Mouse (Mus musculus) heart, embryonic 11.5 days (tissue): ENCODE measurements around the gene Apip. TPM values are rescaled to one million over a fixed set of nuclear protein-coding genes. Genes with fewer than 3 reads are reported as not detected.

Source experiments
- ATAC-seq: fragments of 200-750 bp; cut with Nextera tagmentation; replicated peaks from 2 replicates; pipeline ENCODE4 v1.8.0; 2017; ENCODE audit warnings: moderate library complexity; ENCODE audit not compliant: insufficient number of reproducible peaks, low FRiP score, low TSS enrichment
- H3K27ac ChIP-seq: fragments of 300-500 bp; sonication (generic); 2 replicates; pipeline ENCODE4 v1.5.1; 2014; ENCODE audit warnings: mild to moderate bottlenecking, low read depth, low read length
- H3K27me3 ChIP-seq: fragments of 300-500 bp; sonication (generic); 2 replicates; pipeline ENCODE4 v1.6.1; 2014; ENCODE audit warnings: mild to moderate bottlenecking, low read length, mixed read lengths; ENCODE audit not compliant: control insufficient read depth, insufficient read depth
- H3K36me3 ChIP-seq: fragments of 300-500 bp; sonication (generic); 2 replicates; pipeline ENCODE4 v1.6.1; 2014; ENCODE audit warnings: mild to moderate bottlenecking, low read length, moderate library complexity, mixed read lengths; ENCODE audit not compliant: control insufficient read depth, insufficient read depth
- H3K4me1 ChIP-seq: fragments of 300-500 bp; sonication (generic); 2 replicates; pipeline ENCODE4 v1.6.1; 2014; ENCODE audit warnings: low read length; ENCODE audit not compliant: control insufficient read depth, insufficient read depth
- H3K4me2 ChIP-seq: fragments of 300-500 bp; sonication (generic); 2 replicates; pipeline ENCODE4 v1.6.1; 2014; ENCODE audit warnings: mild to moderate bottlenecking, moderate library complexity
- H3K4me3 ChIP-seq: fragments of 300-500 bp; sonication (generic); 2 replicates; pipeline ENCODE4 v1.5.1; 2014; ENCODE audit warnings: low read depth, low read length
- H3K9ac ChIP-seq: fragments of 300-500 bp; sonication (generic); 2 replicates; pipeline ENCODE4 v1.6.1; 2014; ENCODE audit warnings: mild to moderate bottlenecking, low read depth, low read length, moderate library complexity
- H3K9me3 ChIP-seq: fragments of 300-500 bp; sonication (generic); replicated peaks from 2 replicates; pipeline ENCODE4 v1.6.1; 2016; ENCODE audit warnings: low read length; ENCODE audit not compliant: control insufficient read depth
- WGBS: fragments of 180-500 bp; shearing (Covaris S2); extraction: QIAGEN DNeasy Blood & Tissue Kit; methylation state at CpG from one replicate; pipeline ENCODE4 v1.1.7; 2014; ENCODE audit not compliant: insufficient replicate concordance; 5-methylcytosine and 5-hydroxymethylcytosine counted together
- polyA plus RNA-seq: library from polyadenylated mRNA; unstranded; fragments of >200 nt; fragmentation: Nextera tagmentation; extraction: Ambion mirVana; gene quantifications from 2 replicates; pipeline ENCODE4 v1.2.1, GENCODE M21; 2014

The Apip gene
- polyA plus RNA-seq, 1 experiment from 2014 or later: 69.4 TPM

- Histone ChIP-seq H3K27me3 (no peaks in the 10 kb centered on the region), H3K4me3 (no peak overlapping the region), H3K4me2 (no peak overlapping the region), H3K27ac (no peak overlapping the region), H3K4me1 (peaks cover 6% of the 10 kb centered on the region; the same call in 1 of the 2 replicates), H3K36me3 (no peaks in the 10 kb centered on the region), H3K9ac (no peak overlapping the region), H3K9me3 (no peaks in the 10 kb centered on the region)
- no peak for ATAC-seq
- WGBS: 83% methylated on average over 8 of the region's 8 CpGs
These were observed 6.6 kb upstream of the Apip start for GRCm38 (mm10) chr2:103066683-103067551.

GRCm38 (mm10) chr2:103067552-103068207 is 5.8 kb upstream of the Apip start:
- H3K36me3 ChIP-seq: no peaks in the 10 kb centered on the region
- H3K27me3 ChIP-seq: no peaks in the 10 kb centered on the region
- ATAC-seq: no peak
- H3K4me1 ChIP-seq: peaks cover 11% of the 10 kb centered on the region; the same call in 1 of the 2 replicates
- H3K27ac ChIP-seq: no peak overlapping the region
- no peak overlapping the region for H3K4me2 ChIP-seq
- H3K9me3 ChIP-seq: no peaks in the 10 kb centered on the region
- WGBS: 85% methylated on average over 2 of the region's 2 CpGs
- H3K9ac ChIP-seq: no peak overlapping the region
- H3K4me3 ChIP-seq: no peak overlapping the region

- H3K36me3 ChIP-seq: no peaks in the 10 kb centered on the region
- no peaks in the 10 kb centered on the region for H3K9me3 ChIP-seq
- 74% methylated on average over 1 of the region's 1 CpGs for WGBS
- no peak overlapping the region for H3K4me3 ChIP-seq
- H3K4me2 ChIP-seq: no peak overlapping the region
- no peak overlapping the region for H3K27ac ChIP-seq
- H3K9ac ChIP-seq: no peak overlapping the region
- no peak for ATAC-seq
- H3K27me3 ChIP-seq: no peaks in the 10 kb centered on the region
- peaks cover 8% of the 10 kb centered on the region; the same call in 1 of the 2 replicates for H3K4me1 ChIP-seq
These were observed 4.9 kb upstream of the Apip start for GRCm38 (mm10) chr2:103068602-103069001.

DNA sequence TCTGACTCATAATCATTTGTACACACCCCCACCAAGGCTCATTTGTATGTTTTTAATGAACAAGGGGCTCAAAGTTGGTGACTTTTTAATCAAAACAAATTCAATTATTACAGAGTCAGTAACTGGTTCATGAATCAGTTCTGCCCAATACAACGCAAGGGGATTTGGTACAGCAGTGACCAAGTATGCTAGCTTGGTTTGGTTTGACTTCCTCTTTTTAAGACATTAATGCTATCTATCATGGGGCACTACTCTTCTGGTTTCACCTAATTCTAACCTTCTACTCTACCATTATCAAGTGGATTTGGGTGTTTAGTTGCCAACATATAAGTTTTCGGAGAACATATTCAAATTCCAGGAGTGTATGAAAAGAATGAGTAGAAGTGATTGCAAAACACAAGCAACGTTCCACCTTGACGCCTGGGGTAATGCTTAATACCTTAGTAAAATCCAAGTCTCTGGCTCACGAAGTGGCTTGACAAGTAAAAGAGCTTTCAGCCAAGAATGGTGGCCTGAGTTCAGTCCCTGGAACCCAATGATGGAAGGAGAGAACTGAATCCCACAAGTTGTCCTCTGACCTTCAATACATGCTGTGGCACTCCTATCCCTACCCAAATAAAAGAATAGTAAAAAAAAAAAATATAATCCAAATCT is 3.6 kb upstream of the Apip start:
- H3K27ac ChIP-seq: no peak overlapping the region
- H3K36me3 ChIP-seq: no peaks in the 10 kb centered on the region
- 92% methylated on average over 5 of the region's 5 CpGs for WGBS
- H3K4me1 ChIP-seq: peaks cover 8% of the 10 kb centered on the region; the same call in 1 of the 2 replicates
- no peak overlapping the region for H3K9ac ChIP-seq
- no peaks in the 10 kb centered on the region for H3K9me3 ChIP-seq
- H3K4me2 ChIP-seq: no peak overlapping the region
- no peak for ATAC-seq
- no peaks in the 10 kb centered on the region for H3K27me3 ChIP-seq
- H3K4me3 ChIP-seq: no peak overlapping the region

DNA sequence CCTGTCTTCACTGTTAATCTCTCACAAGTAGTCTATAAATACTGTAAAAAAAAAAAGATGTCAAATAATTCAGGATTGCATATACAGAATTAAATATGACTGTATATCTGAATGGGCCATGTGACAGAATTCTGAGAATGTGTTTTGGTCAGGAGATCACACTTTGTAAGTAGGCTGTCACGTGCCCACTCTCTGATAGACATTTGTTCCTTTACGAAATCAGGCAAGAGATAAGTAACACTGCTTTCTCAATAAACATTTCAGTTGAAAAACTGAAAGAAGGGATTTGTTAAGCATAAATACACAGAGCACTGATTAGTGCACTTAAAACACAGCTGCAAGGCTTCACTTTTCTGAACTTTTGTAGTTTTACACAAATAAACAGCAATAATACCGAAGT is 2.9 kb upstream of the Apip start:
- H3K9me3 ChIP-seq: no peaks in the 10 kb centered on the region
- no peak overlapping the region for H3K4me2 ChIP-seq
- H3K36me3 ChIP-seq: no peaks in the 10 kb centered on the region
- no peak overlapping the region for H3K4me3 ChIP-seq
- peaks cover 8% of the 10 kb centered on the region; the same call in 1 of the 2 replicates for H3K4me1 ChIP-seq
- H3K9ac ChIP-seq: no peak overlapping the region
- WGBS: 39% methylated on average over 3 of the region's 3 CpGs
- no peaks in the 10 kb centered on the region for H3K27me3 ChIP-seq
- ATAC-seq: no peak
- no peak overlapping the region for H3K27ac ChIP-seq

- 61% methylated on average over 6 of the region's 6 CpGs for WGBS
- Histone ChIP-seq H3K4me2 (no peak overlapping the region), H3K4me3 (no peak overlapping the region), H3K27ac (no peak overlapping the region), H3K27me3 (no peaks in the 10 kb centered on the region), H3K36me3 (no peaks in the 10 kb centered on the region), H3K9ac (no peak overlapping the region), H3K4me1 (no peaks in the 10 kb centered on the region), H3K9me3 (no peaks in the 10 kb centered on the region)
- ATAC-seq: no peak
These were observed 7.6 kb downstream of the Apip start for GRCm38 (mm10) chr2:103081117-103081516.

DNA sequence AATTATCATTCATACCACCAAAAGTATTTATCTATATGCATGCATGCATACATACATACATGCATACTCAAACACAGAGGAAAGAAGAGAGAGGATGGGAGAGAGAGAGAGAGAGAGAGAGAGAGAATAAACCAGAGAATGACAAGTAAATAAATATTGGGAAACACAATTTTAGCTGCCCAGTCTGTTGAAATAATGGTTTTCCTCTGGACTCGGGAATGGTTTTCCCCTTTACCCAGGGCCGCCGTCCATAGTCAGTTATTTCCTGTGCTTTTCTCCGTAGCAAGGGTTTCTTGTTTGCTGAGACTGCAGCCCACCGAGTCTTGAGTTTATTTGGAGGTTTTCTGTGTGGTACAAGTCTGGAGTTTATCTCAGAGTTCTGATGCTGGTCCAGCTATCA is 8.2 kb downstream of the Apip start:
- ATAC-seq: no peak
- WGBS: 70% methylated on average over 5 of the region's 5 CpGs
- no peak overlapping the region for H3K27ac ChIP-seq
- H3K9me3 ChIP-seq: no peaks in the 10 kb centered on the region
- no peak overlapping the region for H3K4me3 ChIP-seq
- H3K36me3 ChIP-seq: no peaks in the 10 kb centered on the region
- H3K4me2 ChIP-seq: no peak overlapping the region
- H3K27me3 ChIP-seq: no peaks in the 10 kb centered on the region
- no peaks in the 10 kb centered on the region for H3K4me1 ChIP-seq
- H3K9ac ChIP-seq: no peak overlapping the region

DNA sequence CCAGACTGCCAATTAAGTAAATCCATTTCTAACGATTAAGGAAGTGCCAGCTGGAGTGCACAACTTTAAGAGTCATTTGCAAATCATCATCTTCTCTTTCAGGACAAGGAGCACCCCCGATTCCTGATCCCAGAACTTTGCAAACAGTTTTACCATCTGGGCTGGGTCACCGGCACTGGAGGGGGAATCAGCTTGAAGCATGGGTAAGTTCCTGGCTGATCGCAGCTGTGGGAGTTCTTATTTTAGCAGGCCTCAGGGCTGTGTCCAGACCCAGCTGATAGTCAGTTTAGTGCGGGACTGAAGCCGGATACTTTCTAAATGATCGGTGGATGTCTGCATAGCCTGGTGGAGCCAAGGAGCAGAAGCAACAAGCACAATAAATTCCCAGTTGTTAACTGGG is 9.4 kb downstream of the Apip start:
- no peaks in the 10 kb centered on the region for H3K9me3 ChIP-seq
- H3K27ac ChIP-seq: no peak overlapping the region
- 56% methylated on average over 7 of the region's 7 CpGs for WGBS
- H3K4me3 ChIP-seq: no peak overlapping the region
- no peak overlapping the region for H3K9ac ChIP-seq
- no peaks in the 10 kb centered on the region for H3K4me1 ChIP-seq
- no peak overlapping the region for H3K4me2 ChIP-seq
- no peak for ATAC-seq
- H3K27me3 ChIP-seq: no peaks in the 10 kb centered on the region
- no peaks in the 10 kb centered on the region for H3K36me3 ChIP-seq
